Mouse (Mus musculus) c-Kit-positive CD71-negative TER-119-negative erythroid progenitor cells, embryonic 14.5 days (primary cell): ENCODE results near the gene Topaz1.

Experiments
- DNase-seq: peaks from one replicate; pipeline ENCODE4 v3.0.0-alpha.2; 2013; ENCODE audit warnings: low read depth

Gene Topaz1

DNA sequence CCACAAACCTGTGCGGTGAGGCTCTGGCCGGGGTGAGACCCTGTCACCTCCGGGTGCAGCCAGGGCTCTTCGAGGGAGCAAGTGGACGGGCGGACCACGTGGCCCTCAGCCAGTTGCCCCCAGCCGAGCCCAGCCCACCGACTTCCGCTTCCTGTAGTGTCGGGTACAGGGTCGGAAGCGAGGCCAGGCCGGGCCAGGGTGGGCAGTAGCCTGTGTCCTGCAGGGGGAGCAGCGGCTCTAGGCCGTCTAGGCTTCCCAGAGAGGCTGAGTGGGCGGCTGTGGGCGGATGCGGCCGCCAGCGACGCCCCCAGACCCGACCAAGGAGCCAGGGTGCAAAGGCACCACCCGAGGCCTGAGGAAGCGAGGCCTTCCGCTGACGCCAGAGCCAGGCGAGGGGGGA lies at the start of gene Topaz1:
Topaz1 (plus strand) TSS at position 287 of the 400 bp plus-strand sequence.
- DNase-seq: no peak

DNA sequence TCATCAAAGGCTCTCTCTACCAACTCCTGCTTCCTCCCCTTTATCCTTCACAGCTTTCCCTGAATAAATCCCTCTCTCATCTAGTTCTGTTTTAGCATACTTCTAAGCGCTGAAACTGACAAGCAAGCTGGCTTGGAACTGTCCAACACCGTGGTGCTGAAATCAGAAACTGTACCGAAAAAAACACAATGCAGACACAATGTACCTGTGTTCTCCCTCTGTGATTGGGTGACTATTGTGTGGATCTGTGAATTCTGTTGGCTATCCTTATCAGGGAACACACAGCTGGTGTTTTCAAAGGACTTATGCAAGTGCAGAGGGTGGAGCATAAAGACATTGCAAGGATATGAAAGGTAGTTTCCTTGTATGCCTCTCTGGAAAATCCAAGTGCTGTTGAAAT lies 45.3 kb upstream of the Topaz1 start:
- peak; percentile 32 for DNase-seq

DNA sequence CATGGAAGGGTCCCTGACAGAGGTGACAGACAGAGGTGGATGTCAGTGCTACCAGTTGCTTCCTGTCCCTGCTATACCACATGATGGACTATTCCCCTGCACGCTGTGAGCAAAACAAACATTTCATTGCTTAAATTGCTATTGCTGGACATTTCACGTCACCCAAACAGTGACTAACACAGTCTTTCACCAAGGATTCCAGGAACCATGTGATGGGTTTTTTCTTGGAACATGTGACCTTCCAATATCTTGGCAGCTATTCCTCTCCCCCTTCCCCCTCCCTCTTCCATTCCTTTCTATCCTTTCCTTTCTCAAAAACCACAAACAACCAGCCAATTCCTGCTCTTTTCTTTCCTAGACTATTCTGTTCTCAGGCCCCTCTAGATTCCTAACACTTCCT lies 33.3 kb upstream of the Topaz1 start:
- DNase-seq: no peak

DNA sequence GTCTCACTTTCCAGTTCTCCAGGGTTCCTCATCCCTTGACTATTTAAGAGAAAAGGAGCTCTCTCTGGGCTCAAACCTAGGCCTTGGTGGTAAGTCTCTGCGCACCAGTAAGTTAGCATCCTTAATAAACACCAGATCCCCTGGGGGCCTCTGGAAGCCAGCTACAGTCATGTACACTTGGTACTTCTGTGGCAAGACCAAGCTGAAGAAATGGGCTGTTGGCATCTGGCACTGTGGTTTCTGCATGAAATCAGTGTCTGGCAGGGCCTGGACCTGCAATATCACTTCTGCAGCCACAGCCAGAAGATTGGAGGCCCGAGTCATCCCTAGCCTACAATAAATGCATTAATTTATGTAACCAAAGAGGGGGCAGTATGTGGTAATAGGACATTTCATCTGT lies 32.1 kb upstream of the Topaz1 start:
- DNase-seq: no peak

DNA sequence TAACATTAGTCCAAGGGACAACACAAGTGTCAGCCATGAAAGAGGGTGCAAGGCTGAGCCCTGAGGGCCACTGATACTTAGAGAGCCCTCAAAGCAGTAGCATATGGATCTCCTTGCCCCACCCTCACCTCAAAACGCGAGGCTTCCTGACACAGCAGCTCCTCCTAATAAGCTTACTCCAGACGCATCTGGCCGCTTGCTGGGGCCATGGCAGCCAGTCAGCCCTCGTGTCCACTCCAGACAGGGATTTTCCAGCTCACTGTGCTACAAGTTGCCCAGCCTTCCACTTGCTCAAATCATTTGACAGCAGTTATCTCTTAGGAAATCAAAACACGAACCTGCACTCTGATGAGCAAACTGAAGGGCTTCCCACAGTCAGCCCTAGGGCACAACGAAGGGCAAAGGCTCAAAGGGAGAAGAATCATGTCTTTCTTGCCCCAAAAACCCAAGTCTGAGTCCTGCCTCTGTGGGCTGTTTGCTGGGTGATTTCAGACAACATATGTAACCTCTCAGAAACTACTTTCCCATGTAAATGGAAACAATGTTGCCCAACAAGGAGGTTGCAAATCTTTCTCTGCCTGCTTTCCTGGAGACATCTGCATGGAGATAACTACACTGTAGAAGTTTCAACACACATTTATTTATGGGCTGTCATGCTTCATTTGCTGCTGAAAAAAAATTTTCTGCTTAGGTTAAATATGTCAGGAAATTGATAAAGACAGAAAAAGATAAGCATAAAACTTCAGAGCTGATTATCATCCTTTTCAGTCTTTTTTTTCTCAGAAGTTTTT lies 30.8 kb upstream of the Topaz1 start:
- no peak for DNase-seq

DNA sequence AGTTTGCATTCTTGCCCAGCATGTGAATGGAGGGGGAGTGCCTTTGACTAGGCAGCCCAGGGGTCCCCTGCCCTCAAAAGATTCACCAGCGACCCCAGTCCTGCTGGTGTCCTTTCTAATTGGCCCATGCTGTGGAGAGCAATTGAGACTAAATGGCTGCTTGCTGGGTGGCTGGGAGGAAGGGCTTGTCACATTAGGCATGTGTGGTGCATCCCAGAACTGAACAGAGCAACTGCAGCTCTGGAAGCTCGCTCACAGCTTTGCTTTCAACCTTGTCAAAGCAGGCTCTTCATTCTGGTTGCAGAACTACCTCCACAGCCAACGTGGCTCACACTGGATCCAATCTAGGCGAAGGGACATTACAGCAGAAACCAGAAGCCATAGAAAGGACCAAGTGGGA lies 24.9 kb upstream of the Topaz1 start:
- DNase-seq: no peak

DNA sequence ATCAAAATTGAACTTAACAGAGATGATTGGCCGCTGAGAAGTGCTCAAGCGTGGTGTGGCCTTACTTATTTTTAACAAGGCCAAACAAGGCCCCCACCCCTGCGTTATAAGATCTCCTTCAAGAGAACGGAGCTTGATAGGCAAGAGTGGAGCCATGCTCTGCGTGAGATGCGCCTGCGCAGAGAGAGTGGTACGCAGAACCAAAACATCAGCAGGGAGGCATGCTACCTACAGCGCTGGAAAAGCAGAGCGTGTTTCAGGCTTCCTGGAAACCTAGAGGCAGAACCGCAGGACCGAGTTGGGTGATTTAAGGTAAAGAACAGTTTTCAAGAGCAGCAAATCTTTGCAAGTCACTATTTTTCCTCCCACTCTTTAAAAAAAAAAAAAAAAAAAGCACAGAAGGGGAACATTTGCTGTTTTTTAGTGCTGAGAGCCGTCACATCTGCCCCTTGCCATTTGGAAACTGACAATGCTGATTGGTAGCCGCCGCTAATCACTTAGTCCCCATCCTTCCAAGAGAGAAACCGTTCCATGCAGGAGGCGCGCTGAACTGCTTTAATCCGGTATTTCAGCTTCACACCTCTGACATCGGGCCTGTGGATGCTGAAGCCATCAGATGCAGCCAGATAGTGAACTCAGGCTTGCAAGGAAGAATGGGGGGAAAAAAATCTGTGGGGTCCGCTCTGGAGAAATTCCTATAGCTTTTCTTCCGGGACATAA lies 21.9 kb upstream of the Topaz1 start:
- DNase-seq: no peak

DNA sequence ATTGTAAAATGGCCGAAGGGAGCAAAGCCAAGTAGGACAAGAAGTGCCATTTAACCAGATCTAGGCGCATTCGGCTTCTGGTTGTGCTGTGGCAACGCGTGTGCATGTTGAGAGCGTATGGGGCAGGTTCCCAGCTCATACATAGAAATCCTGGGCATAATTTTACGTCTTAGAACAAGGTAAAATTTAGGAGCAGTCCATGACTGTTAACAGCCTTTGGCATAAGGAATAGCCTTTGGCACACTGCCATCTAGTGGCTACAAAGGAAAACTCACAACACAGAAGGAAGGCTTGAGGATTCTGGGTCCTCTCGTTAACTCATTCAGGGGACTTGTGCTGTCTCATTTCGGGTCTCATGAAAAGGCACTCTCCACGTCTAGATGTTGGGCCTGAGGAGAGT lies 17.6 kb upstream of the Topaz1 start:
- peak; percentile 30 for DNase-seq

DNA sequence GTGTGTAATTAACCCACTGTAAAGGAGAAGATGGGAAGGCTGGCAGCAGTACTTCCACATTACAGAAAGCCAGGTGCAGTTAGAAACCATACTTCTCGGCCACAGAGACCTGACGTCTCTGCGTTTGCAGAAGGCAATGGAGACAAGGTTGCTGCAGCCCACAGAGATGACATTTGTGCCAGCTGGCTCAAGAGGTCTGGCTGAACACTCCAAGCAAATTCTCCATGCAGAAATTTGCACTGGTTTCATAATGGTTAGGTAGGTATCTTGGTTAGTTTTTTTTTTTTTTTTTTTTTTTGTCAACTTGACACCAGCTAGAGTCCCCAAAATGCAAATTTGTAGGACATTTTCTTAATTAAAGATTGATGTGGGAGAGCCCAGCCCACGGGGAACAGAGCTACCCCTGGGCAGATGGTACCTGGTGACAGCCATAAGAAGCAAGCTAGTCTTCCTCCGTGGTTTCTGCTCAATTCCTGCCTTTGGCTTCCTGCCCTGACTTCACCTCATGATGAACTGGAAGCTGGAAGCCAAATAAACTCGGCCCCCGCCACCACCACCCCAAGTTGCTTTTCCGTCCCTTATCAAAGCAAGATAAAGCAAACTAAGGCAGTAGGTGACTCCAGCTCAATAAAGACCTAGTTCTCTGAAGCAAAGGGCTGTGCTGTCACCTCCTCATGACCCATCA lies 14.9 kb upstream of the Topaz1 start:
- no peak for DNase-seq

DNA sequence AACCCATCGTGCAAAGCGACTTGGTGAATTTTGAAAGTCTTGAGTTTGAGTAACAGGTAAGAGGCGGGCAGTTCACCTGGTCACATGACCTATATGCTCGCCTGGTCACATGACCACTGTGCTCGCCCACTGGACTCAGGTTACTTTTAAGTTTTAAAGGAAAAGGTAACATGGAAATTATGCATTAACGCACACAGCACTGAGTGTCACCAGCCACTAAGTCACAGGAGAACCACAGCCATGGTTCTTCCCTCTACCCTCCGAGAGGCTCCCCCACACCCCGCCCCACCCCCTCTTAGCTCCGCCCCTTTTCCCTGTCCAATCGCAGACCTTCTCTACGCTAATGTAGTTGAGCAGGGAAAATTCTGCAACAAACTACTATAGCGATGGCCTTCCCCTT lies 13.9 kb upstream of the Topaz1 start:
- no peak for DNase-seq

DNA sequence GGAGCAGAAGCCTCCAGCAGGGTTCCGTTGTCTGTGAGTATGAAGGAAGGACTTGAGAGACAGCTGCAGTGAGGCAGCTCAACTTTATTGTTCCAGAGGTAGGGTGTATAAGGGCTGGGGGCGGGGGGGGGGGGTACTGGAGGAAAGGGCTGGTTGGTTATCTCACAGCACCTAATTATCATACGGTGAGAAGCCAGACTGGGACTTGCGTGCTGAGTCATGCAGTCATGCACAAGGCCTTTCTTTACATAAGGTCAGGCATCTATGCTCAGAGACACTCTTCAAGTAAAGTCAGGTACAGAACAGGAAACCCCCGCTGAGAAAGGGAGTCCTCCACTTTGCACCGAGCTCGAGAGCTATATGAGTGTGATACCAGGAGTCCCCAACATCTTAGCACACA lies 12.2 kb upstream of the Topaz1 start:
- no peak for DNase-seq

DNA sequence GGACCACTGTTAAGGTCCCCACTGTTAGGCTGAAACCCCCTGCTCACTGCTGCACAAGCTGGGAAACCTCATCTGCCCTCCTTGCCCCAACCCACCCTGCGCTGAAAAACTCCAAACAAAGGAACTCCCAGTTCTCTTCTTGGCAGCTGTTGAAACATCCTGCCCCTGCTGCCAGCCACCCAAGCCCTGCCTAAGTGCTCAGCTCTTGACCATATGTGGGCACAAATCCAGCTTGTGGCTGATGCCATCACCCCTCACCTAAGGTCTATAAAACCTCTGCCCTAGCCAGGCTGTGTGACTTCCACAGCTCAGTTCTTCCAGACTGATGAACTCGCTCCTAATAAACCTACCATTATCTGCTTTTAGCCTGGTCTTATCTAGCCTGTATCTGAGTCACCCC lies 11.1 kb upstream of the Topaz1 start:
- no peak for DNase-seq

DNA sequence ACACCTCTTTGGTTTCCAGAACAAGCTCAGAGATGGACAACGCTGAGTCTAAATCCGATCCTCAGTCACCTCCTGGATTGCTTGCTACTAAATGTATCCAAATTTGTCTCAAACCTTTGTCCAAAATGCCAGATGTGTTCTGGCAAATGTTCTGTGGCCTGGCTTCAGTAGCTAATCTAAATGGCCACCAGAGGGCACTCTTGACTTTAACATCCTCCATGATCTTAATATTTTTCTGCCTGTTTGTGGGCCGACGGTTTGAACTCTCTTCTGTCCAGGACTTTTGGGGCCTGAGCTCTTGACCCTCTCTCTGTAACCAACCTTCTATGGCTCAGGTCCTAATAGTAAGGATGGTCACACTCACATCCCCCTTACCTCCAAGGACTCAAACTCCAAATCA lies 10.4 kb upstream of the Topaz1 start:
- peak; percentile 53 for DNase-seq

DNA sequence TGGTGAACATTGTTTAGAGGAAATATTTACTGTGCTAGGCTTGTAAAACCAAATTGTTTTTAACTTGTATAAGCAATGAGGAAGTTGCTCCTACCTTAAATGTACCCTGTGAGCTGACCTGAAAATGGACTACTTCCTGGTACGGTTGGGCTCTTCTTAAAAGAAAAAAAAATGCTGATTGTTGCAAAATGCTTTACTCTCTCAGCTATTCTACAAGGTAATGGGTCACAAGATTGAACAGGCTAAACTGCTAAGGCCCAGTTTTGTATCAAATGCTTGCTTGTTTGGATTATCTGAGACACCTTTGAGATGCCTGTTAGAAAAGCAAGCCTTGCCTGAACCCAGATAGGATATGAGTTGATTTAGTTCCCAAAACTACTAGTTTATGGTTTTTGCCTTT lies 1.3 kb upstream of the Topaz1 start:
- no peak for DNase-seq

DNA sequence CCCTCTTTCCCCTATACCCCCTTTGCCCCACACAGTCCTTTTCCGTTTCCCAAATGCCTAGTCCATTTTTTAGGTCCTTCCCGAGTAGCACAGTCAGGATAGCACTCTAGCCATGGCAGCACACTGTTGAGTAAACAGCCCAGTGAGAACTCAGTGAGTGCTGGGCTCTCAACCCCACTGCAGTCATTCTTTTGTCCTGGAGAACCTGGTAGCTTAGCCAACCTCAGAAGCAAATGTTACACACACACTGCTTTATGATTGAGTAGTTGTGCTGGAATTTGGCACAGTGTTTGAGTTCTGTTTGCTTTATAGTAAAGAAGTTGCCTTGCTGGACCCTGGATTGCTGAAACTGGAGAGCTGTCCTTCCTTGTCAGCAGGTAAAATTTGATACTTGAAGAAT lies 10.5 kb downstream of the Topaz1 start:
- no peak for DNase-seq

DNA sequence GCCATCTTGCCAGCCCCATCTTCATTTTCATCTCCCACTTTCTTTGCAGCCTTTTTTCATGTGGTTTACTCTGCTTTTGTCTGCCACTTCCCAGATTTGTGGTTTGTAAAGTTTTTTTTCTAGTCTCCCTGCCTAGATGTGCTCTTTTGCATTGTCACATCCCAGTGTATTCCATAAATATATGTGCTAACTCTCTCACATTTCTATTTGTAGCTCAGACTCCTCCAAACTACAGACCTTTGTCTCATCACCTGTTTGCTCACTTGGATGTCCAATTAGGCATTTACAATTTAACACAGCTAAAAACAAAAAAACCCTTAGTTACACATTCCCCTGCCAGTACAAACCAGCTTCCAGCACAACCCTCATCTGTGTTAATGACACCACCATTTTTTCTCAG lies 13.0 kb downstream of the Topaz1 start:
- no peak for DNase-seq

DNA sequence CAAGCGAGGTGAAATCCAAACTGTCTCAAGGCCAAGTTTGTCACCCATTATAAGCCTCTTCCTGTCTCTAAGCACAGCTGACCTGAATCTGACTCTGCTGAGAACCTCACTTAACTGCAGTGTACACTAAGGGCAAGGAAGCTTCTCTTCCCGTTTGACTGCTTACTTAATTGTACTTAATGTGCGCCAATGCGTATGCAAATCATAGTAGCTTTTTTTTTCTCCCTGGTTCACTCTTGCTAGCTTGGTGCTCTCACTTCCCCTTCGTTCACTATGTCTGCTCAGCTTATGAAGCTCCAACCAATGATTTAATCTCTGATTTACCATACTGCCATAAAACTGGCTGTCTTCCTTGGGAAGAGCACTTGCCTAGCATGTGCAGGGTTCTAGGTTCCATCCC lies 38.1 kb downstream of the Topaz1 start:
- no peak for DNase-seq

DNA sequence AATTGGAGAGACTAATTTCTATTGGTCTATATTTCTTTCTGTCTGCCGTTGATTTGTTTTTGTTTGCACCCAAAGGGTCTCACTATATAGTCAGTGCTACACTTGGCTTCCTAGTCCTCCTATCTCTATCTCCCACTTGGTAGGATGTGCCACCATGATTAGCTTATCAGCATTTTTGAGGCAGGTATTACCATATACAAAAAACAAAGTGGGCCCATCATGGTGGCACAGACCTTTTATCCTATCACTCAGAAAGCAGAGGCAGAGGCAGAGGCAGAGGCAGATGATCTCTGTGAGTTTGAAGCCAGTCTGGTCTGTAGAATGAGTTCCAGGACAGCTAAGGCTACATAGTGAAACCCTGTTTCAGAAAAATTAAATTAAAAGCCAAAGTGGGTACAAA lies 39.4 kb downstream of the Topaz1 start:
- no peak for DNase-seq

DNA sequence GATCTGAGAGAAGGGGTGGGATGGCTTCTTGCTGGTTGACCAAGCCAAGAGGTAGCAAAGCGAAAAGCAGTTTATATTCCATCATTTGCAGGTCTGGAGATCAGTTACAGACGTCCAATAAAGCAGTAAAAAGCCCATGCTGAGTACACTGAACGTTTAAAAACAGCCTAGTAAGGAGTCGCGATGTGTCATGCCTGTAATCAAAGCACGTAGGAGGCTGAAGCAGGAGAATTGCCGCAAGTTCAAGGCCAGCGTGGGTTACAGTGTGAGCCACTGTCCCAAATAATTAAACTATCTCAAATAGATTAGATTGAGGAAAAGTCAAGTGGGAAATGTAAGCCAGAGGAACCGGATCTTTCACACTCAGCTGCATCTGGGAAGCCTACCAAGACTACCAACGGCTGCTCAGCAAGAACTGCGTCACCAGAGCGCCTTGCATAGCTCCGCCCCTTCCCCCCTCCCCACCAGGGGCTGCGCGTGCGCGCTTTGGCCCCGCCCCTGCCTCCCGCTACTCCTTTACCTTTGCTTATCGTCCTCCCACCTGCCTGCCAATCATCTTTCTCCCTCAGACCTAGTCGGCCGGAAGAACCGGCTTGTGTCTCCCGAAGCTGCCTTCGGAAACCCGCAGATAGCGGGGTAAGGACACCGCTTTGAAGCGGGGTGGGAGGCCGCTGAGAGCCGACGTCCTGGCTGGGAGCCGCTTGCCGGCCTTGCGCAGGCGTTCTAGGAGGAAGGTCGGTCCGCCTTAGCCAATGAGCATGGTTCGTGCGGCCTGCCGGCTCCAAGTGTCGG lies 58.1 kb downstream of the Topaz1 start, which contains the start of gene Tcaim:
Tcaim (plus strand) TSS at position 487 of the 792 bp plus-strand sequence.
- peak; percentile 70 for DNase-seq

DNA sequence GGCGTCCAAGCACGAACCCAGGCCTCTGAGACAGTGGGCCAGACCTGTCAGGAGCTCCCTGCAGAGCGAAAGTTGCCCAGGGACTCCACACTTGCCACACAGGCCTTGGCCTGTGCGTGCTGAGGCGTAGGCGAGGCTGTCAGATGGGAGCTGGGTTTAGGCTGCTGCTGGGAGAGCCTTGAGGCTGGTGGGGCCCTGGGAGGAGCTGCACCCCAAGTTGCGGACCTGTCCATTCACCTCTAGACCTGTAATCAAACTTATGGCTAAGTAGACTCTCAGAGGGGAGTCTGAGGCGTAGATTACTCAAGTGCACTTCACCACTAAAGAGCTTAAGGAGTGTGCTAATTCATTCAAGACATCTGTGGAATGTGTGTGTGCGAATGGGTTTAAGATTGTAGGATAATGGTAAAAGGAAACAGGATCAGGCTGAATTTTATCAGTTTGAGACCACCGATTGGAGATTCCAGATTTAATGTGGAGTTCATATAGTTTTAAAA lies 58.7 kb downstream of the Topaz1 start:
- DNase-seq: no peak

DNA sequence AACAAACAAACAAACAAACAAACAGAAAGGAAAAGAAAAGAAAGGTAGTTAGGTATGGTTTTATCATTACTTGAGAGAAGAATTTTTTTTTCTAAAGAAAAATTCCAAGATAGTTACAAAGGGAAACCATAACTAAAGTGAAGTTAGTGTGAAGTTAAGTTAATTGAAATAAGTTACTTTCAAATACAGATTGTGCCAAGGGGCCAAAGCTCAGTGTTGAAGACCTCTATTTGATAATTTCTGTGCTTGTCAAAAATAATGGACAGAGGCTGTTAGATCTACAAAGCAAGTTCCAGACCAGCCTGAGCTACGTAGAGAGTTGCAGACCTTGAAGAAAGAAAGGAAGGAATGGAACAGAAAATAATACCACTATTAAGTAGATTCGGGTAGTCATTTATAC lies 60.0 kb downstream of the Topaz1 start:
- DNase-seq: no peak

DNA sequence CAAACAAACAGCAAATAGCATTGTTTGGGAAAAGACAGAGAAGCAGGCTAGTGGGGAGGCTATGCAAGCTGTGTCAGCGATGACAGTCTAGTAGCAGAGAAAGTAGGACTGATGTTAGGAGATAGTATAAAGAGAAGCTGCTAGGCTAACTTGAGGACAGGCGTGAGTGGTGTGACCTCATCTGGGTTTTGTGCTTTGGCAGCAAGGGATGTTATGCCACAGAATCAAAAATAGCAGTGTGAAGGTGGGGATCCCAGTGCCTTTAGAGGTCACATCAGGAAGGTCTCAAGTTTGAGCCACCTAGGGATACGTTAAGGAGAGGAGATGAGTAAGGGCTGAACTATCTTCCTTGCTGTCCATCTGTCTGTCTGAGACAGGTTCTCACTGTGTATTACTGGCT lies 63.1 kb downstream of the Topaz1 start:
- DNase-seq: no peak
